11 mouse cellular contexts compared by ENCODE assay signal in genomic region chr15:85975746-85976145, GRCm38 (mm10). TPM values are rescaled to one million over a fixed set of nuclear protein-coding genes. Genes with fewer than 3 reads are reported as not detected.
DNase-seq lines count a peak whose midpoint lies in the region; ATAC-seq lines count a peak whose summit lies in the region.
"Had no signal": no experiment of that assay in that cellular context is flagged by ENCODE, and none has a peak within 500 bp of the region (broad histone marks: within the 10 kb centered on the region; RNA-seq: fewer than 3 reads in every experiment).

No protein-coding gene starts in this region.

- peak overlapping the region; percentile 9; the same call in 1 of the 2 replicates for H3K27ac ChIP-seq in hindbrain, embryonic 10.5 days
- peak overlapping the region; percentile 22 for H3K27ac ChIP-seq in midbrain, embryonic 15.5 days

- H3K9me3 ChIP-seq in hindbrain, embryonic 10.5 days: no peaks in the 10 kb centered on the region
- no peaks in the 10 kb centered on the region for H3K9me3 ChIP-seq in midbrain, embryonic 15.5 days

- no peak overlapping the region for H3K9ac ChIP-seq in midbrain, embryonic 15.5 days

- ATAC-seq in midbrain, embryonic 15.5 days (replicated peaks): no peak
- ATAC-seq: Patski had no signal

- H3K4me2 ChIP-seq in midbrain, embryonic 15.5 days: peak overlapping the region; percentile 16; the same call in 1 of the 2 replicates

- peaks cover 26% of the 10 kb centered on the region for H3K36me3 ChIP-seq in hindbrain, embryonic 10.5 days
- H3K36me3 ChIP-seq in midbrain, embryonic 15.5 days (replicated peaks): no peaks in the 10 kb centered on the region

- peak; percentile 32 for DNase-seq in adrenal gland, postnatal 14 days
- no peak for DNase-seq in adrenal gland, postnatal 4 days (ENCODE audit: low spot score in 2 of 2)
- peak; percentile 31 for DNase-seq in left cerebral cortex, postnatal 4 days
- DNase-seq in left cerebral cortex, adult 9 months (ENCODE audit: low spot score in 2 of 2): no peak
- no peak for DNase-seq in hindbrain, embryonic 10.5 days (ENCODE audit: low spot score)
- DNase-seq in natural killer cell, adult 2 months (ENCODE audit: low spot score in 2 of 2): no peak
- no peak for DNase-seq in heart, adult 8-10 months (ENCODE audit: low spot score)
- DNase-seq: heart, postnatal 4 days; lung, postnatal 4 days had no signal

- peaks cover 64% of the 10 kb centered on the region for H3K27me3 ChIP-seq in hindbrain, embryonic 10.5 days (ENCODE audit: insufficient read depth, poor library complexity, severe bottlenecking)
- no peaks in the 10 kb centered on the region for H3K27me3 ChIP-seq in midbrain, embryonic 15.5 days (replicated peaks)
- H3K27me3 ChIP-seq: Patski had no signal

- intact Hi-C loops in left cerebral cortex, postnatal 4 days (cut with DNase I): no loop called here

- H3K4me3 ChIP-seq in hindbrain, embryonic 10.5 days: no peak overlapping the region
- H3K4me3 ChIP-seq in midbrain, embryonic 15.5 days: no peak overlapping the region

- H3K4me1 ChIP-seq in hindbrain, embryonic 10.5 days (replicated peaks): peaks cover 52% of the 10 kb centered on the region
- H3K4me1 ChIP-seq in midbrain, embryonic 15.5 days: peaks cover 22% of the 10 kb centered on the region

- 54% methylated on average over 16 of the region's 16 CpGs for WGBS in hindbrain, embryonic 10.5 days
- whole genome bisulfite sequencing in midbrain, embryonic 15.5 days: 23% methylated on average over 16 of the region's 16 CpGs

RNA-seq across cellular contexts. Expression of gene Celsr1, which starts 57.8 kb away (rescaled TPM):
- 4.5 and 4.6 TPM in 2 replicates for total RNA-seq in adrenal gland, postnatal 14 days (2021)
- 10 to 100 TPM; 11.0 to 14.8 TPM for total RNA-seq in adrenal gland, postnatal 4 days (2021)
- 1 to 10 TPM; 5.0 to 5.2 TPM for total RNA-seq in left cerebral cortex, postnatal 4 days (2021)
- polyA plus RNA-seq in hindbrain, embryonic 10.5 days (2016; fragmentation: Nextera tagmentation; extraction: Ambion mirVana): 3.4 and 3.6 TPM in 2 replicates
- 1.6 and 2.2 TPM in 2 replicates for polyA plus RNA-seq in midbrain, embryonic 15.5 days (2015; fragmentation: Nextera tagmentation; extraction: Ambion mirVana)
- total RNA-seq in heart, adult 8-10 months (2022): 1 to 10 TPM; 3.2 to 7.3 (median 4.5) TPM

Comparison
In these comparisons a context has a peak if more than half of its experiments do, and no peak if none do; other contexts are left out.
1. DNase-seq: peak in adrenal gland, postnatal 14 days (single experiment) and left cerebral cortex, postnatal 4 days (single experiment); none in adrenal gland, postnatal 4 days (0 of 2), left cerebral cortex, adult 9 months (0 of 2), hindbrain, embryonic 10.5 days (single experiment), natural killer cell, adult 2 months (0 of 2) and heart, adult 8-10 months (single experiment).